Mouse (Mus musculus): ENCODE results near the gene Zdhhc8. TPM values are rescaled to one million over a fixed set of nuclear protein-coding genes. Genes with fewer than 3 reads are reported as not detected.
A peak's percentile ranks its signal among the peaks of the same experiment; 100 is the strongest.

The Zdhhc8 gene
- polyA plus RNA-seq, 1 experiment = 28.7 TPM

- peak overlapping the region; percentile 86 for H3K27ac ChIP-seq (ENCODE audit: insufficient read depth, low read length)
- H3K4me3 ChIP-seq (ENCODE audit: insufficient read depth, low read length) = peak overlapping the region; percentile 63
- TF ChIP-seq POLR2A (IDR thresholded peaks at IDR 0.05; ENCODE audit: low read depth, low read length) (no peak; the same call in 1 of the 2 replicates), CTCF (IDR thresholded peaks at IDR 0.05; ENCODE audit: borderline replicate concordance, insufficient read depth, low read length) (no peak)
- H3K4me1 ChIP-seq (ENCODE audit: control insufficient read depth, insufficient read depth, low read length) = peaks cover 9% of the 10 kb centered on the region
Measured at GRCm38 (mm10) chr16:18249364-18249967, 14.5 kb upstream of the Zdhhc8 start.

- peak within 1 kb of the TSS; percentile 92 for H3K4me3 ChIP-seq (ENCODE audit: insufficient read depth, low read length)
- peak; percentile 99 for TF ChIP-seq POLR2A (IDR thresholded peaks at IDR 0.05; ENCODE audit: low read depth, low read length)
- no peak for TF ChIP-seq CTCF (IDR thresholded peaks at IDR 0.05; ENCODE audit: borderline replicate concordance, insufficient read depth, low read length)
- H3K27ac ChIP-seq (ENCODE audit: insufficient read depth, low read length) = peak within 1 kb of the TSS; percentile 86
- H3K4me1 ChIP-seq (ENCODE audit: control insufficient read depth, insufficient read depth, low read length) = peaks cover 9% of the 10 kb centered on the region
Measured at GRCm38 (mm10) chr16:18248433-18249363, 13.8 kb upstream of the Zdhhc8 start, which contains the start of the genes Trmt2a and Ranbp1. TSS of gene Trmt2a (plus strand) at chr16:18248679. TSS of gene Ranbp1 (minus strand) at chr16:18248732.

DNA sequence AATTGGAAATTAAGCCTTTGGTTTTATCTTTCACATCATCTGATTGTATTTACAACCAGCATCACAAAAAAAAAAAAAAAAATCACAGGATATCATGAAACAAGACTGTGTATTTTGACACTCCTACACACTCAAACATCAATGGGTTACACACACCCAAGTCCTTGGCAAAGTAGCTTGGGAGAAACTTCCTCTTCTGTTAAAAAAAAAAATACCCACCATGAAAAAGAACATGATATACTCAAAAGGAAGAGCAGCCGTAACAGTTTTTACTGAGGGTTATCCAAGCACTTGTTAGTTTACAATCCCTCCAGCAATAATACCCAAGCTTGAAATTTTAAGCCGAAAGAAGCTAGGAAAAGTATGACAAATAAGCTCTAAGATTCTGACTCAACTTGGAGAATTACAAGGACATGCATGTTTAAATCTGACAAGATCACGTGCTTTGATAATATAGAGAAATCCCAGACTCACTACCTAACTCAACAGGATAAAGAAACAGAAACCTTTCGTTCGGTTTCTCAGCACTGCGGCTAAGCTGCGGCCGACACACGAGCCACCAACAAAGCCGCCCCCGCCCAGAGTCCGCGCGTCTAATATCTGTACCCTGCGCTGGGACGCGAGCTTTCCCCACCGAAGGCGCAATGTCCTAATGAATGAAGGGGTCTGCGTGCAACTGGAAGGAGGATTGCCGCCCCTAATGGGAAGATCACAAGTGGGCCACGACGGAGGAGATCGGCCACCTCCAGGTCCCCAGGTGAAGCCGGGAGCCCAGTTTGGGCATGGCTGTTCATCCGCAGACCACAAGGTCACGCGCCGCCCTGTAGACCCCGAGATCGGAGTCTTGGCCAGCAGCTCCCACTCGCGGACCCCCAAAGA, 12.8 kb upstream of the Zdhhc8 start:
- Histone ChIP-seq H3K27ac (ENCODE audit: insufficient read depth, low read length) (peak overlapping the region; percentile 74), H3K4me3 (ENCODE audit: insufficient read depth, low read length) (peak overlapping the region; percentile 92), H3K4me1 (ENCODE audit: control insufficient read depth, insufficient read depth, low read length) (peaks cover 9% of the 10 kb centered on the region)
- TF ChIP-seq CTCF (IDR thresholded peaks at IDR 0.05; ENCODE audit: borderline replicate concordance, insufficient read depth, low read length) = no peak
- no peak for TF ChIP-seq POLR2A (IDR thresholded peaks at IDR 0.05; ENCODE audit: low read depth, low read length)

GRCm38 (mm10) chr16:18241581-18241980, 6.6 kb upstream of the Zdhhc8 start:
- no peak overlapping the region for H3K27ac ChIP-seq (ENCODE audit: insufficient read depth, low read length)
- H3K4me1 ChIP-seq (ENCODE audit: control insufficient read depth, insufficient read depth, low read length) = peaks cover 3% of the 10 kb centered on the region
- no peak overlapping the region for H3K4me3 ChIP-seq (ENCODE audit: insufficient read depth, low read length)
- TF ChIP-seq CTCF (IDR thresholded peaks at IDR 0.05; ENCODE audit: borderline replicate concordance, insufficient read depth, low read length) (no peak), POLR2A (IDR thresholded peaks at IDR 0.05; ENCODE audit: low read depth, low read length) (no peak)

DNA sequence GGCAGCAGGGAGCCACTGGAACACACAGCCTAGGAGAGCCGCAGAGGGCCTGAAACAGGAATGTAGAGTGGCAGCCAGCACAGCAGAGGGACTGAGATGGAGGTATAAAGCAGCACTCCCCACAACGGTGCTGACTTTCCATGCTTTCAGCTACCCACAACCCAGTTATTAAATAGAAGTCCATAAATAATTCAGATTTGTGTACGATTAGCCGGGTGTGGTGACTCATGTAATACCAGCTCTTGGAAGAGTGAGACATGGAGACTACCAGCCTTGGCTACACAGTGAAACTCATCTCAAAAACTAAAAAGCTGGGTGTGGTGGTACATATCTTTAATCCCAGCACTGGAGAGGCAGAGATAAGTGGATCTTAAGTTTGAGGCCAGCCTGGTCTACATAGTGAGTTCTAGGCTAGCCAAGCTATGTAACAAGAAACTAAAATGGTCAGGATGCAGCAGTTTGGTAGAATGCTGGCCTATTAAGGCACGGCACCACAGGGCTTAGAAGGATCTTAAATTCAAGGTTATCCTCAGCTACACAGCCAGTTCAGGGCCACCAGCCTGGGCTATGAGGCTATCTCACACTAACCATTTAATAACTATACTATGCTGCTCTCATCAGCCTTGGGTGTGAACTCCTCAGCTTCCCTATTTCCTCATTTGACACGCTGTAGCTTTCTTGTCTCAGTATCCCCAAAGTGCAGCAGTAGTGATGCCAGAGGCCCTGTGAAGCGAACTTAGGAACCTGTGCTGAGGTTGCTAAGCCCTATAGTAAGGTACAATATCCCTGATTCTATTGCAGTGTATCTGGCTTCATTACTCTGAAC, 2.0 kb upstream of the Zdhhc8 start:
- TF ChIP-seq POLR2A (IDR thresholded peaks at IDR 0.05; ENCODE audit: low read depth, low read length) (peak; percentile 12; the same call in 1 of the 2 replicates), CTCF (IDR thresholded peaks at IDR 0.05; ENCODE audit: borderline replicate concordance, insufficient read depth, low read length) (no peak)
- peaks cover 6% of the 10 kb centered on the region; the same call in 1 of the 2 replicates for H3K4me1 ChIP-seq (ENCODE audit: control insufficient read depth, insufficient read depth, low read length)
- H3K4me3 ChIP-seq (ENCODE audit: insufficient read depth, low read length) = no peak overlapping the region
- peak overlapping the region; percentile 83 for H3K27ac ChIP-seq (ENCODE audit: insufficient read depth, low read length)

GRCm38 (mm10) chr16:18235389-18236065, 591 bp upstream of the Zdhhc8 start:
- H3K4me3 ChIP-seq (ENCODE audit: insufficient read depth, low read length) = peak overlapping the region; percentile 68
- no peak for TF ChIP-seq CTCF (IDR thresholded peaks at IDR 0.05; ENCODE audit: borderline replicate concordance, insufficient read depth, low read length)
- TF ChIP-seq POLR2A (IDR thresholded peaks at IDR 0.05; ENCODE audit: low read depth, low read length) = peak; percentile 45
- H3K4me1 ChIP-seq (ENCODE audit: control insufficient read depth, insufficient read depth, low read length) = peaks cover 6% of the 10 kb centered on the region; the same call in 1 of the 2 replicates
- peak overlapping the region; percentile 83 for H3K27ac ChIP-seq (ENCODE audit: insufficient read depth, low read length)

GRCm38 (mm10) chr16:18233919-18234670, 841 bp downstream of the Zdhhc8 start:
- Histone ChIP-seq H3K4me1 (ENCODE audit: control insufficient read depth, insufficient read depth, low read length) (peaks cover 11% of the 10 kb centered on the region; the same call in 1 of the 2 replicates), H3K27ac (ENCODE audit: insufficient read depth, low read length) (no peak overlapping the region), H3K4me3 (ENCODE audit: insufficient read depth, low read length) (peak overlapping the region; percentile 74)
- TF ChIP-seq POLR2A (IDR thresholded peaks at IDR 0.05; ENCODE audit: low read depth, low read length) (no peak; the same call in 1 of the 2 replicates), CTCF (IDR thresholded peaks at IDR 0.05; ENCODE audit: borderline replicate concordance, insufficient read depth, low read length) (no peak)

Data from embryonic fibroblast, embryonic 13.5 days (primary cell).